Mouse (Mus musculus) neural tube, embryonic 11.5 days (tissue): ENCODE measurements around the gene Ankrd6. TPM values are rescaled to one million over a fixed set of nuclear protein-coding genes. Genes with fewer than 3 reads are reported as not detected.
"Not testable (repeated sequence)": the region's sequence is repeated elsewhere in the genome, so short reads cannot be mapped to it uniquely, and the experiment has no call there.

Source experiments
- ATAC-seq: fragments of 200-750 bp; cut with Nextera tagmentation; 2 replicates; pipeline ENCODE4 v1.8.0; 2017; ENCODE audit warnings: moderate number of reproducible peaks, mild to moderate bottlenecking, moderate TSS enrichment, moderate library complexity; ENCODE audit not compliant: insufficient read depth, low FRiP score, low TSS enrichment
- DNase-seq: peaks from one replicate; pipeline ENCODE4 v3.0.0-alpha.2; 2015; ENCODE audit warnings: low spot score
- H3K27ac ChIP-seq: fragments of 300-500 bp; sonication (generic); 2 replicates; pipeline ENCODE4 v1.5.1; 2014; ENCODE audit warnings: low read depth, mild to moderate bottlenecking, low read length
- H3K27me3 ChIP-seq: fragments of 300-500 bp; sonication (generic); 2 replicates; pipeline ENCODE4 v1.6.1; 2014; ENCODE audit warnings: mild to moderate bottlenecking, low read length, mixed read lengths; ENCODE audit not compliant: control insufficient read depth, insufficient read depth
- H3K36me3 ChIP-seq: fragments of 300-500 bp; sonication (generic); 2 replicates; pipeline ENCODE4 v1.6.1; 2014; ENCODE audit warnings: mild to moderate bottlenecking, low read length, moderate library complexity, mixed read lengths; ENCODE audit not compliant: control insufficient read depth, insufficient read depth
- H3K4me1 ChIP-seq: fragments of 300-500 bp; sonication (generic); 2 replicates; pipeline ENCODE4 v1.6.1; 2014; ENCODE audit warnings: low read length, mixed read lengths; ENCODE audit not compliant: control insufficient read depth, insufficient read depth
- H3K4me2 ChIP-seq: fragments of 300-500 bp; sonication (generic); 2 replicates; pipeline ENCODE4 v1.6.1; 2014; ENCODE audit warnings: low read depth, mild to moderate bottlenecking, moderate library complexity
- H3K4me3 ChIP-seq: fragments of 300-500 bp; sonication (generic); 2 replicates; pipeline ENCODE4 v1.5.1; 2014; ENCODE audit warnings: low read depth, low read length
- H3K9ac ChIP-seq: fragments of 300-500 bp; sonication (generic); 2 replicates; pipeline ENCODE4 v1.6.1; 2014; ENCODE audit warnings: mild to moderate bottlenecking, low read length
- H3K9me3 ChIP-seq: fragments of 300-500 bp; sonication (generic); 2 replicates; pipeline ENCODE4 v1.6.1; 2016; ENCODE audit warnings: low read length; ENCODE audit not compliant: control insufficient read depth
- WGBS: fragments of 180-500 bp; shearing (Covaris S2); extraction: QIAGEN DNeasy Blood & Tissue Kit; methylation state at CpG from one replicate; pipeline ENCODE4 v1.1.7; 2014; 5-methylcytosine and 5-hydroxymethylcytosine counted together
- polyA plus RNA-seq: library from polyadenylated mRNA; unstranded; fragments of >200 nt; fragmentation: Nextera tagmentation; extraction: Ambion mirVana; gene quantifications from 2 replicates; pipeline ENCODE4 v1.2.1, GENCODE M21; 2014

Gene Ankrd6
- polyA plus RNA-seq, 1 experiment from 2014 or later: 31.3 TPM

- no peak overlapping the region for H3K9ac ChIP-seq
- no peak overlapping the region for H3K4me3 ChIP-seq
- no peaks in the 10 kb centered on the region for H3K27me3 ChIP-seq
- H3K9me3 ChIP-seq: no peaks in the 10 kb centered on the region
- no peak for ATAC-seq
- H3K4me2 ChIP-seq: no peak overlapping the region
- DNase-seq: no peak
- 93% methylated on average over 4 of the region's 4 CpGs for WGBS
- H3K4me1 ChIP-seq: 0 out of 2 replicates have a peak, but pooled peaks cover 2% of the 10 kb centered on the region
- no peak overlapping the region for H3K27ac ChIP-seq
- no peaks in the 10 kb centered on the region for H3K36me3 ChIP-seq
These were observed 26.7 kb upstream of the Ankrd6 start for GRCm38 (mm10) chr4:32977331-32977730.

- not testable (repeated sequence) for DNase-seq, H3K9me3 ChIP-seq, H3K36me3 ChIP-seq, H3K27ac ChIP-seq, H3K27me3 ChIP-seq, H3K4me2 ChIP-seq, H3K4me1 ChIP-seq, H3K4me3 ChIP-seq, ATAC-seq, H3K9ac ChIP-seq
- 86% methylated on average over 19 of the region's 19 CpGs for WGBS
These were observed 14.0 kb upstream of the Ankrd6 start for GRCm38 (mm10) chr4:32964619-32965018.

GRCm38 (mm10) chr4:32961394-32961793 is 10.8 kb upstream of the Ankrd6 start:
- WGBS: 83% methylated on average over 3 of the region's 3 CpGs
- no peak for ATAC-seq

DNA sequence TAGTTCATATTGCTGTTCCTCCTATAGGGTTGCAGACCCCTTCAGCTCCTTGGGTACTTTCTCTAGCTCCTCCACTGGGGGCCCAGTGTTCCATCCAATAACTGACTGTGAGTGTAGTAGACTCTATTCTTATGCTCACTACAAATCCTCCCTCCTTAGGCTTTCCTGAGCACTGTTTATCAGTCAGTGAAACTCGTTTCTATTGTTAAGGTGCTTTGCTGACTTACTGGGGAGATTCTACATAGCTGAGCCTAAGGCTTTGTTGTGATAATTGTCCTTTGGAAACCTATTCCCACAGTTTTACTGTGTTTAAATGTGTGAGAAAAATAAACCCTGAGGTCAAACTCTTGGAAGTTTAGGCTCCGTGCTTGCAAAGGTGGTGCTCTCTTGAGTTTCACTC is 5.8 kb upstream of the Ankrd6 start:
- Histone ChIP-seq H3K27ac (no peak overlapping the region), H3K4me1 (no peaks in the 10 kb centered on the region), H3K4me3 (no peak overlapping the region), H3K27me3 (no peaks in the 10 kb centered on the region), H3K4me2 (no peak overlapping the region), H3K9ac (no peak overlapping the region), H3K36me3 (no peaks in the 10 kb centered on the region), H3K9me3 (no peaks in the 10 kb centered on the region)
- WGBS: 41% methylated on average over 2 of the region's 2 CpGs
- DNase-seq (no peak), ATAC-seq (no peak)

More at GRCm38 (mm10) chr4:32961394-32961793, 10.8 kb upstream of the Ankrd6 start:
- H3K36me3 ChIP-seq: no peaks in the 10 kb centered on the region
- H3K4me1 ChIP-seq: no peaks in the 10 kb centered on the region
- H3K4me3 ChIP-seq: no peak overlapping the region
- DNase-seq: no peak
- H3K27ac ChIP-seq: no peak overlapping the region
- no peaks in the 10 kb centered on the region for H3K27me3 ChIP-seq
- H3K9me3 ChIP-seq: no peaks in the 10 kb centered on the region
- H3K9ac ChIP-seq: no peak overlapping the region
- no peak overlapping the region for H3K4me2 ChIP-seq

- H3K27me3 ChIP-seq: no peaks in the 10 kb centered on the region
- WGBS: 8% methylated on average over 7 of the region's 7 CpGs
- DNase-seq (peak; percentile 21), ATAC-seq (no peak)
- no peak overlapping the region for H3K4me3 ChIP-seq
- H3K36me3 ChIP-seq: no peaks in the 10 kb centered on the region
- H3K4me1 ChIP-seq: peaks cover 4% of the 10 kb centered on the region; the same call in 1 of the 2 replicates
- no peak overlapping the region for H3K9ac ChIP-seq
- H3K27ac ChIP-seq: no peak overlapping the region
- H3K9me3 ChIP-seq: no peaks in the 10 kb centered on the region
- peak overlapping the region; percentile 83 for H3K4me2 ChIP-seq
These were observed 2.0 kb upstream of the Ankrd6 start for GRCm38 (mm10) chr4:32952681-32953080.

- ATAC-seq (peak; percentile 67; the same call in 1 of the 2 replicates), DNase-seq (peak; percentile 51)
- Histone ChIP-seq H3K9ac (peak overlapping the region; percentile 68), H3K36me3 (no peaks in the 10 kb centered on the region), H3K27ac (no peak overlapping the region), H3K27me3 (no peaks in the 10 kb centered on the region), H3K9me3 (no peaks in the 10 kb centered on the region), H3K4me2 (peak overlapping the region; percentile 83), H3K4me1 (peaks cover 9% of the 10 kb centered on the region; the same call in 1 of the 2 replicates), H3K4me3 (peak overlapping the region; percentile 75)
- 7% methylated on average over 33 of the region's 34 CpGs for WGBS
These were observed 647 bp upstream of the Ankrd6 start for GRCm38 (mm10) chr4:32951035-32951940.

DNA sequence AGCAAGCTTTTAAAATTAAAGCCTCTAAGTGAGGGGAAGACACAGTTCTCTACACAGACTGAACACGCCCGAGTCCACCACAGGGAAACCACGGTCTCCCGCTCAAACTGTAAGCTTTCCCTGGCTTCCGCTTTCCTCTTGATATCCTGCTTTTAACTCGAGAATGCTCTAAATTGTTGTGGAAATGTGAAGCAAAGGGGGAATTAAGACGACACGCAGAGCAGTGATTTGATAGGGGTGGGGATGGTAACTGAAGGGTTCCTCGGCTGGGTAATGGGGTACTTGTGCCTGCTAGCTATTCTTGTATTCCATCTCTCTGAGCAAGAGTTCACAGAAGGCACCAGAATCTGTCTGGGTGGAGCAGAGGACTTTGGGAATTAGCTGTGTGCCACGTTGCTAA is 1.9 kb downstream of the Ankrd6 start:
- peaks cover 9% of the 10 kb centered on the region; the same call in 1 of the 2 replicates for H3K4me1 ChIP-seq
- no peak overlapping the region for H3K9ac ChIP-seq
- H3K27me3 ChIP-seq: no peaks in the 10 kb centered on the region
- ATAC-seq (no peak), DNase-seq (no peak)
- H3K27ac ChIP-seq: no peak overlapping the region
- 60% methylated on average over 10 of the region's 10 CpGs for WGBS
- H3K4me3 ChIP-seq: no peak overlapping the region
- no peaks in the 10 kb centered on the region for H3K9me3 ChIP-seq
- H3K4me2 ChIP-seq: no peak overlapping the region
- no peaks in the 10 kb centered on the region for H3K36me3 ChIP-seq

DNA sequence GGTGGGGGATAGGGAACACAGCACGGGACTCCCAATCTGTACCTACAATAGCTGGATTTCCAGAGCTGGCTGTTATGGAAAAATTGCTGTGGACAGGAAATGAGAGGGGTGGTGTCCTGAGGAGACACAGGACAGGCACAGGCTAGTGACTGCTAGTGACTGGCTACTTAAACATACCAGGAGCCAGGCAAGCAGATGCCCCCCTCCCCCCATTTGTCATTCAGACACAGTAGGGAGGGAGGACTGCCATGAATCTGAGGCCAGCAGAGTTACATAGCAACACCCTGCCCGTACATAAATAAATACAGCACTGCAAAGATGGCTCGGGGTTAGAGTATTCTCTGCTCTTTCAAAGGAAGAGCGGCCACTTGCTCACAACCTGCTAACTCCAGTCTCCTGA is 3.0 kb downstream of the Ankrd6 start:
- no peaks in the 10 kb centered on the region for H3K36me3 ChIP-seq
- WGBS: 28% methylated on average over 4 of the region's 4 CpGs
- no peaks in the 10 kb centered on the region for H3K27me3 ChIP-seq
- H3K4me1 ChIP-seq: peaks cover 9% of the 10 kb centered on the region; the same call in 1 of the 2 replicates
- H3K4me2 ChIP-seq: no peak overlapping the region
- H3K27ac ChIP-seq: no peak overlapping the region
- DNase-seq: peak; percentile 43
- H3K4me3 ChIP-seq: no peak overlapping the region
- H3K9me3 ChIP-seq: no peaks in the 10 kb centered on the region
- ATAC-seq: 0 out of 2 replicates have a peak, but pooled peaks have one; percentile 16
- H3K9ac ChIP-seq: no peak overlapping the region

- H3K36me3 ChIP-seq: no peaks in the 10 kb centered on the region
- DNase-seq (no peak), ATAC-seq (no peak)
- WGBS: 62% methylated on average over 4 of the region's 4 CpGs
- no peak overlapping the region for H3K4me3 ChIP-seq
- H3K27me3 ChIP-seq: no peaks in the 10 kb centered on the region
- H3K9me3 ChIP-seq: no peaks in the 10 kb centered on the region
- no peaks in the 10 kb centered on the region for H3K4me1 ChIP-seq
- no peak overlapping the region for H3K4me2 ChIP-seq
- no peak overlapping the region for H3K27ac ChIP-seq
- no peak overlapping the region for H3K9ac ChIP-seq
These were observed 9.7 kb downstream of the Ankrd6 start for GRCm38 (mm10) chr4:32940984-32941383.
